Mouse (Mus musculus) activated CD4-positive, CD25-positive, alpha-beta regulatory T cell (primary cell): Measurements from ENCODE around the gene Kctd8. TPM values are rescaled to one million over a fixed set of nuclear protein-coding genes. Genes with fewer than 3 reads are reported as not detected.

ENCODE experiments used
- polyA plus RNA-seq, 2 experiments: library from polyadenylated mRNA; unstranded; fragments of 100-300 nt; shearing (Covaris generic); gene quantifications; one replicate each; pipeline ENCODE4 v1.2.1; 2017

The Kctd8 gene
- polyA plus RNA-seq: under 1 TPM in 1 of 2 experiments, not detected in 1; 0.12 TPM

GRCm38 (mm10) chr5:69340919-69341801 lies at the start of gene Kctd8:
Kctd8 (minus strand) TSS chr5:69341679.

Other genes with a start within 250 kb of the Kctd8 start
- not detected for gene Yipf7, start 201.0 kb upstream of the Kctd8 start, polyA plus RNA-seq
- gene Guf1, start 215.2 kb upstream of the Kctd8 start, polyA plus RNA-seq: 10 to 100 TPM; 26.9 to 45.3 TPM